Mouse (Mus musculus): ENCODE measurements around the gene Fam177a. TPM values are rescaled to one million over a fixed set of nuclear protein-coding genes. Genes with fewer than 3 reads are reported as not detected.

Fam177a gene
- not detected for polyA plus RNA-seq (2014; fragmentation: Illumina TruSeq; extraction: RNeasy Lipid Tissue Mini Kit (QIAGEN cat#74804); ENCODE audit: low read depth, low replicate concordance)

GRCm38 (mm10) chr12:55124242-55124641 lies at the start of gene Fam177a:
Gene Fam177a, plus strand, starts transcription at chr12:55124469.

GRCm38 (mm10) chr12:55079726-55080600 lies 44.3 kb upstream of the Fam177a start, which contains the start of the genes 2700097O09Rik and Srp54a:
Gene 2700097O09Rik, minus strand, starts transcription at chr12:55080110.
Gene Srp54a, plus strand, starts transcription at chr12:55080262.

GRCm38 (mm10) chr12:55154559-55155448 lies 30.5 kb downstream of the Fam177a start, which contains the start of gene Srp54b:
Gene Srp54b, plus strand, starts transcription at chr12:55155104.

Other genes starting within 250 kb of the Fam177a start
- not detected for gene Gm20403, start 137.9 kb upstream of the Fam177a start, polyA plus RNA-seq (2014; fragmentation: Illumina TruSeq; extraction: RNeasy Lipid Tissue Mini Kit (QIAGEN cat#74804); ENCODE audit: low read depth, low replicate concordance)
- 33.4 TPM for gene Baz1a, start 110.1 kb upstream of the Fam177a start, polyA plus RNA-seq (2014; fragmentation: Illumina TruSeq; extraction: RNeasy Lipid Tissue Mini Kit (QIAGEN cat#74804); ENCODE audit: low read depth, low replicate concordance)
- 41.8 TPM for gene 2700097O09Rik, start 44.4 kb upstream of the Fam177a start, polyA plus RNA-seq (2014; fragmentation: Illumina TruSeq; extraction: RNeasy Lipid Tissue Mini Kit (QIAGEN cat#74804); ENCODE audit: low read depth, low replicate concordance)
- gene Srp54a, start 44.2 kb upstream of the Fam177a start, polyA plus RNA-seq (2014; fragmentation: Illumina TruSeq; extraction: RNeasy Lipid Tissue Mini Kit (QIAGEN cat#74804); ENCODE audit: low read depth, low replicate concordance), result 646 TPM
- 4.2 TPM for gene Srp54b, start 30.6 kb downstream of the Fam177a start, polyA plus RNA-seq (2014; fragmentation: Illumina TruSeq; extraction: RNeasy Lipid Tissue Mini Kit (QIAGEN cat#74804); ENCODE audit: low read depth, low replicate concordance)
- gene 1700047I17Rik2, start 75.1 kb downstream of the Fam177a start, polyA plus RNA-seq (2014; fragmentation: Illumina TruSeq; extraction: RNeasy Lipid Tissue Mini Kit (QIAGEN cat#74804); ENCODE audit: low read depth, low replicate concordance), result 103 TPM
- gene Srp54c, start 105.7 kb downstream of the Fam177a start, polyA plus RNA-seq (2014; fragmentation: Illumina TruSeq; extraction: RNeasy Lipid Tissue Mini Kit (QIAGEN cat#74804); ENCODE audit: low read depth, low replicate concordance), result 168 TPM
- gene 1110008L16Rik, start 175.1 kb downstream of the Fam177a start, polyA plus RNA-seq (2014; fragmentation: Illumina TruSeq; extraction: RNeasy Lipid Tissue Mini Kit (QIAGEN cat#74804); ENCODE audit: low read depth, low replicate concordance), result 25.2 TPM
- 44.2 TPM for gene Ppp2r3c, start 178.5 kb downstream of the Fam177a start, polyA plus RNA-seq (2014; fragmentation: Illumina TruSeq; extraction: RNeasy Lipid Tissue Mini Kit (QIAGEN cat#74804); ENCODE audit: low read depth, low replicate concordance)

Data from sigmoid colon, adult 10 weeks (tissue).